Mouse (Mus musculus): ENCODE measurements at regions not wholly inside any gene's neighbourhood (a gene's known extent, or its start where the extent isn't known, plus 50 kb on each side); places are given as distances from the start of the nearest gene placed in this dataset.

- DNase-seq (ENCODE audit: low spot score): no peak
- H3K36me3 ChIP-seq: no peaks in the 10 kb centered on the region
- peaks cover 24% of the 10 kb centered on the region for H3K4me1 ChIP-seq
- H3K27ac ChIP-seq (replicated peaks): no peak overlapping the region
- H3K9me3 ChIP-seq (replicated peaks): no peaks in the 10 kb centered on the region
- WGBS: 88% methylated on average over 9 of the region's 9 CpGs
- no peaks in the 10 kb centered on the region for H3K27me3 ChIP-seq (ENCODE audit: low read depth, poor library complexity, severe bottlenecking)
- no peak overlapping the region for H3K4me3 ChIP-seq
These were observed 905.7 kb upstream of the Car8 start for GRCm38 (mm10) chr4:9144226-9145215.

GRCm38 (mm10) chr4:9143087-9143486 is 904.2 kb upstream of the Car8 start:
- H3K9me3 ChIP-seq (replicated peaks): no peaks in the 10 kb centered on the region
- H3K36me3 ChIP-seq: no peaks in the 10 kb centered on the region
- no peak for DNase-seq (ENCODE audit: low spot score)
- H3K4me1 ChIP-seq: peaks cover 14% of the 10 kb centered on the region
- no peaks in the 10 kb centered on the region for H3K27me3 ChIP-seq (ENCODE audit: low read depth, poor library complexity, severe bottlenecking)
- no peak overlapping the region for H3K27ac ChIP-seq (replicated peaks)
- 81% methylated on average over 3 of the region's 3 CpGs for WGBS
- no peak overlapping the region for H3K4me3 ChIP-seq

GRCm38 (mm10) chr4:9141946-9142683 is 903.3 kb upstream of the Car8 start:
- DNase-seq (ENCODE audit: low spot score): no peak
- peak overlapping the region; percentile 14; the same call in 1 of the 2 replicates for H3K27ac ChIP-seq (replicated peaks)
- WGBS: 91% methylated on average over 16 of the region's 16 CpGs
- H3K4me1 ChIP-seq: peaks cover 5% of the 10 kb centered on the region
- H3K9me3 ChIP-seq (replicated peaks): no peaks in the 10 kb centered on the region
- H3K36me3 ChIP-seq: no peaks in the 10 kb centered on the region
- H3K27me3 ChIP-seq (ENCODE audit: low read depth, poor library complexity, severe bottlenecking): no peaks in the 10 kb centered on the region
- no peak overlapping the region for H3K4me3 ChIP-seq

GRCm38 (mm10) chr4:9140691-9141090 is 901.9 kb upstream of the Car8 start:
- Histone ChIP-seq H3K27ac (replicated peaks) (0 out of 2 replicates have a peak overlapping the region, but pooled peaks have one; percentile 20), H3K4me1 (peaks cover 14% of the 10 kb centered on the region), H3K4me3 (no peak overlapping the region), H3K27me3 (ENCODE audit: low read depth, poor library complexity, severe bottlenecking) (no peaks in the 10 kb centered on the region), H3K36me3 (no peaks in the 10 kb centered on the region), H3K9me3 (replicated peaks) (no peaks in the 10 kb centered on the region)
- no peak for DNase-seq (ENCODE audit: low spot score)
- 88% methylated on average over 3 of the region's 3 CpGs for WGBS

- DNase-seq (ENCODE audit: low spot score): no peak
- peak overlapping the region; percentile 43; the same call in 1 of the 2 replicates for H3K4me3 ChIP-seq
- H3K4me1 ChIP-seq: peaks cover 26% of the 10 kb centered on the region
- H3K27ac ChIP-seq (replicated peaks): peak overlapping the region; percentile 82
- H3K27me3 ChIP-seq (ENCODE audit: low read depth, poor library complexity, severe bottlenecking): no peaks in the 10 kb centered on the region
- H3K9me3 ChIP-seq (replicated peaks): no peaks in the 10 kb centered on the region
- no peaks in the 10 kb centered on the region for H3K36me3 ChIP-seq
- 64% methylated on average over 13 of the region's 13 CpGs for WGBS
These were observed 897.8 kb upstream of the Car8 start for GRCm38 (mm10) chr4:9136657-9137056.

- Histone ChIP-seq H3K9me3 (replicated peaks) (no peaks in the 10 kb centered on the region), H3K27me3 (ENCODE audit: low read depth, poor library complexity, severe bottlenecking) (no peaks in the 10 kb centered on the region), H3K36me3 (no peaks in the 10 kb centered on the region), H3K4me3 (peak overlapping the region; percentile 43), H3K4me1 (peaks cover 26% of the 10 kb centered on the region), H3K27ac (replicated peaks) (peak overlapping the region; percentile 82)
- WGBS: 14% methylated on average over 10 of the region's 10 CpGs
- peak; percentile 65 for DNase-seq (ENCODE audit: low spot score)
These were observed 897.3 kb upstream of the Car8 start for GRCm38 (mm10) chr4:9136188-9136569.

- WGBS: 12% methylated on average over 21 of the region's 21 CpGs
- H3K4me3 ChIP-seq: peak overlapping the region; percentile 43
- peak overlapping the region; percentile 82; the same call in 1 of the 2 replicates for H3K27ac ChIP-seq (replicated peaks)
These were observed 896.8 kb upstream of the Car8 start for GRCm38 (mm10) chr4:9135481-9136187.

GRCm38 (mm10) chr4:9133695-9134094 is 894.9 kb upstream of the Car8 start:
- Histone ChIP-seq H3K27ac (replicated peaks) (no peak overlapping the region), H3K36me3 (no peaks in the 10 kb centered on the region), H3K27me3 (ENCODE audit: low read depth, poor library complexity, severe bottlenecking) (no peaks in the 10 kb centered on the region), H3K9me3 (replicated peaks) (no peaks in the 10 kb centered on the region), H3K4me1 (peaks cover 26% of the 10 kb centered on the region), H3K4me3 (no peak overlapping the region)
- 83% methylated on average over 2 of the region's 2 CpGs for WGBS
- DNase-seq (ENCODE audit: low spot score): no peak

More at GRCm38 (mm10) chr4:9135481-9136187, 896.8 kb upstream of the Car8 start:
- Histone ChIP-seq H3K36me3 (no peaks in the 10 kb centered on the region), H3K27me3 (ENCODE audit: low read depth, poor library complexity, severe bottlenecking) (no peaks in the 10 kb centered on the region), H3K4me1 (peaks cover 26% of the 10 kb centered on the region), H3K9me3 (replicated peaks) (no peaks in the 10 kb centered on the region)
- peak; percentile 94 for DNase-seq (ENCODE audit: low spot score)

GRCm38 (mm10) chr4:9132982-9133625 is 894.3 kb upstream of the Car8 start:
- Histone ChIP-seq H3K27me3 (ENCODE audit: low read depth, poor library complexity, severe bottlenecking) (no peaks in the 10 kb centered on the region), H3K27ac (replicated peaks) (peak overlapping the region; percentile 23; the same call in 1 of the 2 replicates), H3K9me3 (replicated peaks) (no peaks in the 10 kb centered on the region), H3K4me3 (no peak overlapping the region), H3K4me1 (peaks cover 26% of the 10 kb centered on the region), H3K36me3 (no peaks in the 10 kb centered on the region)
- WGBS: 79% methylated on average over 12 of the region's 12 CpGs
- peak; percentile 10 for DNase-seq (ENCODE audit: low spot score)

GRCm38 (mm10) chr4:9132356-9132755 is 893.5 kb upstream of the Car8 start:
- 88% methylated on average over 6 of the region's 6 CpGs for WGBS
- no peak overlapping the region for H3K4me3 ChIP-seq
- H3K4me1 ChIP-seq: peaks cover 26% of the 10 kb centered on the region
- peak; percentile 9 for DNase-seq (ENCODE audit: low spot score)
- H3K27ac ChIP-seq (replicated peaks): no peak overlapping the region
- H3K9me3 ChIP-seq (replicated peaks): no peaks in the 10 kb centered on the region
- H3K27me3 ChIP-seq (ENCODE audit: low read depth, poor library complexity, severe bottlenecking): no peaks in the 10 kb centered on the region
- no peaks in the 10 kb centered on the region for H3K36me3 ChIP-seq

GRCm38 (mm10) chr4:9131610-9132009 is 892.8 kb upstream of the Car8 start:
- H3K27me3 ChIP-seq (ENCODE audit: low read depth, poor library complexity, severe bottlenecking): no peaks in the 10 kb centered on the region
- DNase-seq (ENCODE audit: low spot score): no peak
- H3K9me3 ChIP-seq (replicated peaks): no peaks in the 10 kb centered on the region
- H3K36me3 ChIP-seq: no peaks in the 10 kb centered on the region
- H3K4me3 ChIP-seq: no peak overlapping the region
- 82% methylated on average over 9 of the region's 9 CpGs for WGBS
- no peak overlapping the region for H3K27ac ChIP-seq (replicated peaks)
- H3K4me1 ChIP-seq: peaks cover 20% of the 10 kb centered on the region

All from midbrain, embryonic 10.5 days (tissue).